Mouse (Mus musculus): ENCODE data around the gene Rnf166. TPM values are rescaled to one million over a fixed set of nuclear protein-coding genes. Genes with fewer than 3 reads are reported as not detected.

The Rnf166 gene
- polyA plus RNA-seq, 1 experiment from 2014 or later = 14.0 TPM

Small RNAs within 50 kb of the gene (microRNA-seq; reads per million reads assigned to microRNA genes)
- not detected for gene Gm24366

Other genes starting within 250 kb of the Rnf166 start
- 6.8 and 8.1 TPM in 2 replicates for gene Zfpm1, start 193.9 kb downstream of the Rnf166 start, polyA plus RNA-seq (2015; fragmentation: Nextera tagmentation; extraction: Ambion mirVana)
- gene Trhr2, start 115.3 kb downstream of the Rnf166 start, polyA plus RNA-seq (2015; fragmentation: Nextera tagmentation; extraction: Ambion mirVana) = not detected in 2 replicates
- gene Zc3h18, start 99.5 kb downstream of the Rnf166 start, polyA plus RNA-seq (2015; fragmentation: Nextera tagmentation; extraction: Ambion mirVana) = 17.8 and 19.0 TPM in 2 replicates
- not detected in 2 replicates for gene Il17c, start 54.0 kb downstream of the Rnf166 start, polyA plus RNA-seq (2015; fragmentation: Nextera tagmentation; extraction: Ambion mirVana)
- 191 TPM in 2 replicates for gene Cyba, start 43.1 kb downstream of the Rnf166 start, polyA plus RNA-seq (2015; fragmentation: Nextera tagmentation; extraction: Ambion mirVana)
- 21.8 and 23.2 TPM in 2 replicates for gene Mvd, start 32.6 kb downstream of the Rnf166 start, polyA plus RNA-seq (2015; fragmentation: Nextera tagmentation; extraction: Ambion mirVana)
- 0.14 and 0.40 TPM in 2 replicates for gene Snai3, start 15.3 kb downstream of the Rnf166 start, polyA plus RNA-seq (2015; fragmentation: Nextera tagmentation; extraction: Ambion mirVana)
- 9.6 and 12.7 TPM in 2 replicates for gene Ctu2, start 79 bp upstream of the Rnf166 start, polyA plus RNA-seq (2015; fragmentation: Nextera tagmentation; extraction: Ambion mirVana)
- gene Piezo1, start 75.3 kb upstream of the Rnf166 start, polyA plus RNA-seq (2015; fragmentation: Nextera tagmentation; extraction: Ambion mirVana) = 11.3 and 15.5 TPM in 2 replicates
- gene Cdt1, start 92.0 kb upstream of the Rnf166 start, polyA plus RNA-seq (2015; fragmentation: Nextera tagmentation; extraction: Ambion mirVana) = 34.7 and 41.1 TPM in 2 replicates
- gene Aprt, start 100.8 kb upstream of the Rnf166 start, polyA plus RNA-seq (2015; fragmentation: Nextera tagmentation; extraction: Ambion mirVana) = 196 and 204 TPM in 2 replicates
- gene Galns, start 135.4 kb upstream of the Rnf166 start, polyA plus RNA-seq (2015; fragmentation: Nextera tagmentation; extraction: Ambion mirVana) = 8.1 and 8.6 TPM in 2 replicates
- 21.5 and 22.8 TPM in 2 replicates for gene Trappc2l, start 135.6 kb upstream of the Rnf166 start, polyA plus RNA-seq (2015; fragmentation: Nextera tagmentation; extraction: Ambion mirVana)
- not detected in 2 replicates for gene Pabpn1l, start 146.7 kb upstream of the Rnf166 start, polyA plus RNA-seq (2015; fragmentation: Nextera tagmentation; extraction: Ambion mirVana)
- 3.1 and 3.3 TPM in 2 replicates for gene Cbfa2t3, start 223.0 kb upstream of the Rnf166 start, polyA plus RNA-seq (2015; fragmentation: Nextera tagmentation; extraction: Ambion mirVana)